Mouse (Mus musculus) kidney, embryonic 14.5 days (tissue): ENCODE measurements around the gene Coq4. TPM values are rescaled to one million over a fixed set of nuclear protein-coding genes. Genes with fewer than 3 reads are reported as not detected.
"Not testable (repeated sequence)": the region's sequence is repeated elsewhere in the genome, so short reads cannot be mapped to it uniquely, and the experiment has no call there.

Experiments
- ATAC-seq: fragments of 200-750 bp; cut with Nextera tagmentation; 2 replicates; pipeline ENCODE4 v1.8.0; 2017; ENCODE audit warnings: moderate number of reproducible peaks, mild to moderate bottlenecking, moderate TSS enrichment, moderate library complexity; ENCODE audit not compliant: low FRiP score, low TSS enrichment
- H3K27ac ChIP-seq: fragments of 300-500 bp; sonication (generic); 2 replicates; pipeline ENCODE4 v1.5.1; 2014; ENCODE audit warnings: low read depth, mild to moderate bottlenecking, low read length, moderate library complexity, mixed read lengths
- H3K27me3 ChIP-seq: fragments of 300-500 bp; sonication (generic); 2 replicates; pipeline ENCODE4 v1.6.1; 2014; ENCODE audit warnings: mild to moderate bottlenecking, low read length; ENCODE audit not compliant: control insufficient read depth, insufficient read depth
- H3K36me3 ChIP-seq: fragments of 300-500 bp; sonication (generic); 2 replicates; pipeline ENCODE4 v1.6.1; 2014; ENCODE audit warnings: low read length, mixed read lengths; ENCODE audit not compliant: control insufficient read depth, insufficient read depth
- H3K4me1 ChIP-seq: fragments of 300-500 bp; sonication (generic); 2 replicates; pipeline ENCODE4 v1.6.1; 2014; ENCODE audit warnings: low read length, mixed read lengths; ENCODE audit not compliant: control insufficient read depth, insufficient read depth
- H3K4me2 ChIP-seq: fragments of 300-500 bp; sonication (generic); replicated peaks from 2 replicates; pipeline ENCODE4 v1.6.1; 2014; ENCODE audit warnings: low read depth, mild to moderate bottlenecking, low read length
- H3K4me3 ChIP-seq: fragments of 300-500 bp; sonication (generic); 2 replicates; pipeline ENCODE4 v1.5.1; 2014; ENCODE audit warnings: mild to moderate bottlenecking, low read length
- H3K9ac ChIP-seq: fragments of 300-500 bp; sonication (generic); 2 replicates; pipeline ENCODE4 v1.6.1; 2014; ENCODE audit warnings: low read depth, mild to moderate bottlenecking, low read length, moderate library complexity
- H3K9me3 ChIP-seq: fragments of 300-500 bp; sonication (generic); 2 replicates; pipeline ENCODE4 v1.6.1; 2016; ENCODE audit warnings: low read length; ENCODE audit not compliant: control insufficient read depth
- WGBS: fragments of 180-500 bp; shearing (Covaris S2); extraction: QIAGEN DNeasy Blood & Tissue Kit; methylation state at CpG from one replicate; pipeline ENCODE4 v1.1.7; 2014; 5-methylcytosine and 5-hydroxymethylcytosine counted together
- polyA plus RNA-seq: library from polyadenylated mRNA; unstranded; fragments of >200 nt; fragmentation: Nextera tagmentation; extraction: Ambion mirVana; gene quantifications from 2 replicates; pipeline ENCODE4 v1.2.1, GENCODE M21; 2014

The Coq4 gene
- polyA plus RNA-seq, 1 experiment from 2014 or later: 47.0 TPM

DNA sequence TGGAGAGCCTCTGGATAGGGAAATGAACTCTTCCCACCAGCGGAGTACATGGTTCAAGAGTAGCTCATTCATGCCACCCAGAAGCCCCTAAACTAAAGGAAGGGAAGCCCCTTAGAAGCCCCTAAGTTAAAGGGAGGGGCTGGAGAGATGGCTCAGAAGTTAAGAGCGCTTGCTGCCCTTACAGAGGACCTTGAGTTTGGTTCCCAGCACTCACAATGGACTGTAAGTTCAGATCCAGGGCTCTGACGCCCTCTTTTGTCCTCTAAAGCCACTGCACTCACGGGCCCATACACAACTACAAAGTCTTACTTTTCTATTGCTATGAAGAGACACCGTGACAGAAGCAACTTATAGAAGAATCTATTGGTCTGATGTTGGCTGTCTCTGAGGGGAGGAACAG is 34.9 kb upstream of the Coq4 start:
- Histone ChIP-seq H3K4me2 (no peak overlapping the region), H3K9ac (no peak overlapping the region), H3K4me1 (peaks cover 14% of the 10 kb centered on the region; the same call in 1 of the 2 replicates), H3K36me3 (no peaks in the 10 kb centered on the region), H3K27ac (no peak overlapping the region), H3K27me3 (peaks cover 30% of the 10 kb centered on the region), H3K4me3 (no peak overlapping the region), H3K9me3 (no peaks in the 10 kb centered on the region)
- ATAC-seq: no peak
- 93% methylated on average over 5 of the region's 5 CpGs for WGBS

DNA sequence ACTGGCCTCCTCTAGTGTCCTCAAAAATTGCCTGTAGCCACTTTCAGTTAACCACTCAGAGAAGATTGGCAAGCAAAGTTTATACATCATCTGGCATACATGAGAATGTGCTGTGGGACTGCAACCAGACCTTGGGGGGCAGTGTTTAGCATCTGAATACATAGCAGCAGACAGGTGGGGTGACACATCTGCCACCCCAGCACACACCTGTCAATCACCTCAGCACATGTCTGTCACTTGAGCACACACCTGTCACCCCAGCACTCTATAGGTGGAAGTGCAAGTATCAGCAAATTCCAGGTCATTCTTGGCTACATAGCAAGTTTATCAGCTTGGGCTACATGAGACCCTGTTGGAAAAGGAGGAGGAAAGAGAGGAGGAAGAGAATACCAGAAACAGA is 31.6 kb upstream of the Coq4 start:
- no peak for ATAC-seq
- Histone ChIP-seq H3K27me3 (peaks cover 25% of the 10 kb centered on the region), H3K9ac (no peak overlapping the region), H3K4me1 (peaks cover 10% of the 10 kb centered on the region; the same call in 1 of the 2 replicates), H3K9me3 (no peaks in the 10 kb centered on the region), H3K4me2 (no peak overlapping the region), H3K36me3 (no peaks in the 10 kb centered on the region), H3K4me3 (no peak overlapping the region), H3K27ac (no peak overlapping the region)

DNA sequence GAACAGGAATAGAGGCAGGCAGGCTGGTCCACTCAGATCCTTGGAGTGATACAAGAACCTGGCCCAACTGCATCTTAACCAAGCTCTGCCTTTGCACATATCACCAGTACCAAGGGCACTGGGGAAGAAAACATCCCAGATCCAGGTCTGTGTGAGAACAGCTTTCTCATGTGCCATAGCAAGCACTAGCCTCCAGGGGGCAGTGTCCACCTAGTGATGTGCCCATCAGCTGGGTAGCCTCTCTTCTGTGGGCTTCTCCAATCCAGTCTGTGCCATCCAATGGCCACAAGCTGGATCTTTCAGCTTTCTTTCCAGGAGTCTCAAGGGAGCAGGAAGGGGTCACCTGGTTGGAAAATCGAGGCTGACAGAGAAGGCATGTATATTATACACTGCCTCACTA is 22.5 kb upstream of the Coq4 start:
- Histone ChIP-seq H3K9ac (no peak overlapping the region), H3K4me3 (no peak overlapping the region), H3K27me3 (no peaks in the 10 kb centered on the region), H3K27ac (no peak overlapping the region), H3K36me3 (no peaks in the 10 kb centered on the region), H3K4me2 (no peak overlapping the region), H3K9me3 (no peaks in the 10 kb centered on the region), H3K4me1 (no peaks in the 10 kb centered on the region)
- 0% methylated on average over 1 of the region's 1 CpGs for WGBS
- ATAC-seq: no peak

DNA sequence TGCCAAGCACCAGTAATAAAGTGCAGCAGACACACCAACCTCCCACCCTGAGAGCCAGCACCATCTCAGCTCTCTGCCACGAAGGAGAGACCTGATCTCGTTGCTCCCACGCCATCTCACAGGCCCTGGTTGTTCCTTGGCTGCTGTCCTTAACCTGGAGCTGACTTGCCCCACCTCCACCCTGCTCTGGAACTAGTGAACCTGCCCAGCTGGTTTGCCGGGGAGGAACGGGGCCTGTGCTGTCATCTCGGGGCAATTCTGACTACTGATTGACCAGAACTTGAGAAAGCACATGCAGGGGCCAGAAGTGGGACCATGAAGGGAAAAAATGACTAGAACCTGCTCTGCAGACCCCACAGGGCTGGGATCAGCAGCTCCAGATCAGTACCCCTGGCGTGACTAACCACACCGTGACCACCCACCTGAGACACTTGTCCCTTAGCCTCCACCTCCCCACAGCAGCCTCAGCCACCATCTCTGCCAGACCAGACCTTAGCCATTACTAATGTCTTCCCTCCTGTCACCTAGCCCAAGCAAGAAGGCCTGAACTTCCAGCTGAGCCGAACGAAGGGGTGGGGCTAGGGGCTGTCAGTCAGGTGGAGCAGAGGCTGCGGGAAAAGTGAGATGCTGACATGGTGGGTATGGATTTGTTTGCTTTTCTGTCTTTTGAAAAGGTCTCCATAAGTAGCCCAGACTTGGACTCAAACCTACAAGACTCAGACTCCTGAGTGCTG is 19.1 kb upstream of the Coq4 start:
- no peak overlapping the region for H3K9ac ChIP-seq
- no peak overlapping the region for H3K4me3 ChIP-seq
- peak; percentile 45; the same call in 1 of the 2 replicates for ATAC-seq
- no peaks in the 10 kb centered on the region for H3K9me3 ChIP-seq
- peak overlapping the region; percentile 24; the same call in 1 of the 2 replicates for H3K27ac ChIP-seq
- no peak overlapping the region for H3K4me2 ChIP-seq
- no peaks in the 10 kb centered on the region for H3K36me3 ChIP-seq
- no peaks in the 10 kb centered on the region for H3K27me3 ChIP-seq
- WGBS: 54% methylated on average over 11 of the region's 11 CpGs
- no peaks in the 10 kb centered on the region for H3K4me1 ChIP-seq

DNA sequence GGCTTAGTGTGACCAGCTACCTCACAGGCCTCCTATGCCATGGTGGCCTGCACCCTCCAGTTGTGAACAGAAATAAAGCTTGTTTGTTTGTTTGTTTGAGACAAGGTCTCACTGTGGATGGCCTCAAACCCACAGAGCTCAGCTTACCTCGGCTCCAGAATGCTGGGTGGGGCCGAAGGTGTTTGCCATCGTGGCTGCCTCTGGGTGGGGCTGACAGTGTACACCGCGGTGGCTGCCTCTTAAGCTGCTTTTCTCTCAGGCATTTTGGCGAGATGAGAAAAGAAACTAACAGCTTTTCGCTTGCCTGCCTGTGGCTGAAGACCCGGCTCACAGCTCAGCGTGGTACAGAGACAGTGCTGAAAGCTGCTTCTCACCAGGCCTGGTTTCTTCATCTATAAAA is 18.4 kb upstream of the Coq4 start:
- Histone ChIP-seq H3K9ac (no peak overlapping the region), H3K4me1 (no peaks in the 10 kb centered on the region), H3K4me2 (no peak overlapping the region), H3K4me3 (no peak overlapping the region), H3K27ac (peak overlapping the region; percentile 19; the same call in 1 of the 2 replicates), H3K9me3 (no peaks in the 10 kb centered on the region), H3K36me3 (peaks cover 3% of the 10 kb centered on the region; the same call in 1 of the 2 replicates), H3K27me3 (no peaks in the 10 kb centered on the region)
- ATAC-seq: no peak
- 64% methylated on average over 9 of the region's 9 CpGs for WGBS

DNA sequence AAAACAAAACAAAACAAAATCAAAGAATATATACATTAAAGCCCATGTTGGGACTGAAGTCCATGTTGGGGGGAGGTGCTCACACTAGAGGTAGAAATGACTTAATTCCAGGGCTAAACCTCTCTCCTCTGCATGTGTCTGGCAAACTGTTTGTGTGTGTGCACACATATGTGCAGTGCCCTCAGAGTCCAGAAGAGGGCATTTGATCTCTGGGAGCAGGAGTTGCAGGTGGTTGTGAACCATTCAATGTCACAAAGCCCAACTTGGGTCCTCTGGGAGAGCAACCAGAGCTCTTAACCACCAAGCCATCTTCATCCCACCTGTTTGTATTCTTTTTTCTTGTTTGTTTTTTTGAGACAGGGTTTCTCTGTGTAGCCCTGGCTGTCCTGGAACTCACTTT is 17.1 kb upstream of the Coq4 start:
- Histone ChIP-seq H3K4me2 (no peak overlapping the region), H3K27ac (no peak overlapping the region), H3K9ac (no peak overlapping the region), H3K27me3 (no peaks in the 10 kb centered on the region), H3K9me3 (no peaks in the 10 kb centered on the region), H3K4me3 (no peak overlapping the region), H3K36me3 (peaks cover 8% of the 10 kb centered on the region), H3K4me1 (no peaks in the 10 kb centered on the region)
- ATAC-seq: no peak

DNA sequence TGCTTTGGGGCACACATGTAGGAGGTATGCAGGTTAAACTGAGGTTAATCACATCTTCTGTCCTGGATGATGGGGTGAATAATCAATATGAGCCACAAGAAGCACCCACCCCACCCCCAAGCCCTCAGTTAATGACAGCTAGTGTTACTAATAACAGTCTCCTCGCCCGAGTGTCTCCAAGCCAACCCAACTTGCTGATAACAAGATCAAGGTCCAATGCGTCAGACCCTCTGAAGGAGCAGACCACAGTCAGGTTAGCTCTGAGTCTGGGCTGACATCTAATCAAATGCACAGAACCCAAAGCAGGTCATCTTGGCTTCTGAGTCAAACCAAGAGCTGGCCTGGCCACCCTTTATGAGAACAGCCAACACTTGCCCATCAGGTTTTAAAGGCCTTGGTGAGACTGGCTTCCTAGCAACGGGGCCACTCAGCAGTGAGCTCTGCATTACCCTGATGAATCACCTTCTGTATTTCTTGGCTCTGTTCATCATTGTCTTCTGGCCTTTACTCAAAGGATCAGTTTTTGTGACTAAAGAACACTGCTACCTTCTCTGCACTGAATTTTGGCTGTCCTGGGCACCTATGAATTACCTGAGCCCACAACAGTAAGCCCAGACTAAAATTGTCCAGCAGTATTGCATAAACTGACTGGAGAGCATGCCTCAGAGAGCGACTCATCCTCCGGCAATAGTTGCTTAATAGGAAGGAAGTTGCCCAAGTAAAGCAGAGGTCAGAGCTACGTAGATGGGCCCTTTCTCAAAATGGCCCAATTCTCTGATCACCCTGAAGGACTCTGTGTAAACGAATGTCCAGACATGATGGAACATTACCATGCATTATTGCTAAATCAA is 15.5 kb upstream of the Coq4 start:
- WGBS: 81% methylated on average over 8 of the region's 8 CpGs
- H3K27ac ChIP-seq: no peak overlapping the region
- no peak overlapping the region for H3K4me2 ChIP-seq
- no peaks in the 10 kb centered on the region for H3K4me1 ChIP-seq
- ATAC-seq: no peak
- no peaks in the 10 kb centered on the region for H3K27me3 ChIP-seq
- H3K9ac ChIP-seq: no peak overlapping the region
- H3K9me3 ChIP-seq: no peaks in the 10 kb centered on the region
- peaks cover 13% of the 10 kb centered on the region for H3K36me3 ChIP-seq
- H3K4me3 ChIP-seq: no peak overlapping the region

DNA sequence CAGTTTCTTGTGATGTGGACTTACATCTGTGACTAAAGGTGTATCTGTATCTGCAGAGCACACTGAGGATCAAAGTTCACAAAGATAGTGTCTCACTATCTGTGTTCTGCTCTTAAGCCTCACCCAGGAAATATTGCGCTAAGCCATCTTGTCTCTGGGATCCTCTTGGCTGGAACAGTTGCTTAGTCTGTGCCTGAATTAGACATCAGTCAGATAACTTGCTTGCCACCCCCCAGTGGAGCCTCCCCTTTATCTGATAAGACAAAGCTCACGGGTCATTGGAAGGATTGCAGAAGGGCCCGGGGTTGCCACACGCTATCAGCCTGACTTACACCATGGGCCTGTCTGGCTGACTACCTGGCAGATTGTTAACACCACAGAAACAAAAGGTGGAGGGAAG is 14.0 kb upstream of the Coq4 start:
- no peak overlapping the region for H3K27ac ChIP-seq
- peaks cover 28% of the 10 kb centered on the region for H3K36me3 ChIP-seq
- no peak overlapping the region for H3K4me2 ChIP-seq
- H3K9ac ChIP-seq: no peak overlapping the region
- WGBS: 96% methylated on average over 4 of the region's 4 CpGs
- H3K4me1 ChIP-seq: no peaks in the 10 kb centered on the region
- no peak for ATAC-seq
- H3K4me3 ChIP-seq: no peak overlapping the region
- no peaks in the 10 kb centered on the region for H3K9me3 ChIP-seq
- H3K27me3 ChIP-seq: no peaks in the 10 kb centered on the region

DNA sequence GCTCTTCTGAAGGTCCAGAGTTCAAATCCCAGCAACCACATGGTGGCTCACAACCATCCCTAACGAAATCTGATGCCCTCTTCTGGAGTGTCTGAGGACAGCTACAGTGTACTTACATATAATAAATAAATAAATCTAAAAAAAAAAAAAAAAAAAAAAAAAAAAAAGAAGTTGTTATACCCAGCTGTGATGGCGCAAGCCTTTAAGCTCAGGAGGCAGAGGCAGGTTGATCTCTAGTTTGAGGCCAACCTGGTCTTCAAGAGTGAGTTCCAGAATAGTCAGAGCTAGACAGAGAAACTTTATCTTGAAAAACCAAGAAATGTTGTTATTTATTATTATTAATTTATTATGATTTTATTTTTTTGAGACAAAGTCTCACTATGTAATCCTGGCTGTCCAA is 6.0 kb upstream of the Coq4 start:
- peaks cover 95% of the 10 kb centered on the region for H3K36me3 ChIP-seq
- not testable (repeated sequence) for H3K9ac ChIP-seq, ATAC-seq, H3K27ac ChIP-seq, H3K4me3 ChIP-seq, H3K4me1 ChIP-seq, H3K4me2 ChIP-seq, H3K27me3 ChIP-seq, H3K9me3 ChIP-seq
- 90% methylated on average over 2 of the region's 2 CpGs for WGBS
